Mouse (Mus musculus) kidney, embryonic 15.5 days (tissue): ENCODE results near the gene Grm4. TPM values are rescaled to one million over a fixed set of nuclear protein-coding genes. Genes with fewer than 3 reads are reported as not detected.
A peak's percentile ranks its signal among the peaks of the same experiment; 100 is the strongest.

Experiments used
- ATAC-seq: fragments of 200-750 bp; cut with Nextera tagmentation; replicated peaks from 2 replicates; pipeline ENCODE4 v1.8.0; 2017; ENCODE audit warnings: moderate TSS enrichment; ENCODE audit not compliant: low FRiP score
- H3K27ac ChIP-seq: fragments of 300-500 bp; sonication (generic); 2 replicates; pipeline ENCODE4 v1.5.1; 2015; ENCODE audit warnings: mild to moderate bottlenecking, inconsistent platforms
- H3K27me3 ChIP-seq: fragments of 300-500 bp; sonication (generic); 2 replicates; pipeline ENCODE4 v1.6.1; 2015; ENCODE audit warnings: inconsistent platforms
- H3K36me3 ChIP-seq: fragments of 300-500 bp; sonication (generic); 2 replicates; pipeline ENCODE4 v1.6.1; 2015; ENCODE audit warnings: inconsistent platforms
- H3K4me1 ChIP-seq: fragments of 300-500 bp; sonication (generic); 2 replicates; pipeline ENCODE4 v1.6.1; 2015; ENCODE audit warnings: inconsistent platforms
- H3K4me2 ChIP-seq: fragments of 300-500 bp; sonication (generic); 2 replicates; pipeline ENCODE4 v1.6.1; 2015; ENCODE audit warnings: moderate library complexity, mild to moderate bottlenecking, inconsistent platforms
- H3K4me3 ChIP-seq: fragments of 300-500 bp; sonication (generic); replicated peaks from 2 replicates; pipeline ENCODE4 v1.5.1; 2015; ENCODE audit warnings: mild to moderate bottlenecking, inconsistent platforms
- H3K9ac ChIP-seq: fragments of 300-500 bp; sonication (generic); 2 replicates; pipeline ENCODE4 v1.6.1; 2015; ENCODE audit warnings: mild to moderate bottlenecking, inconsistent platforms
- H3K9me3 ChIP-seq: fragments of 300-500 bp; sonication (generic); replicated peaks from 2 replicates; pipeline ENCODE4 v1.6.1; 2016; ENCODE audit warnings: inconsistent platforms
- WGBS: fragments of 180-500 bp; shearing (Covaris S2); methylation state at CpG from one replicate; pipeline ENCODE4 v1.1.7; 2015; ENCODE audit warnings: mixed read lengths; 5-methylcytosine and 5-hydroxymethylcytosine counted together
- polyA plus RNA-seq: library from polyadenylated mRNA; unstranded; fragments of >200 nt; fragmentation: Nextera tagmentation; extraction: Ambion mirVana; gene quantifications from 2 replicates; pipeline ENCODE4 v1.2.1, GENCODE M21; 2015

The Grm4 gene
- polyA plus RNA-seq, 1 experiment from 2014 or later = 1.2 TPM

DNA sequence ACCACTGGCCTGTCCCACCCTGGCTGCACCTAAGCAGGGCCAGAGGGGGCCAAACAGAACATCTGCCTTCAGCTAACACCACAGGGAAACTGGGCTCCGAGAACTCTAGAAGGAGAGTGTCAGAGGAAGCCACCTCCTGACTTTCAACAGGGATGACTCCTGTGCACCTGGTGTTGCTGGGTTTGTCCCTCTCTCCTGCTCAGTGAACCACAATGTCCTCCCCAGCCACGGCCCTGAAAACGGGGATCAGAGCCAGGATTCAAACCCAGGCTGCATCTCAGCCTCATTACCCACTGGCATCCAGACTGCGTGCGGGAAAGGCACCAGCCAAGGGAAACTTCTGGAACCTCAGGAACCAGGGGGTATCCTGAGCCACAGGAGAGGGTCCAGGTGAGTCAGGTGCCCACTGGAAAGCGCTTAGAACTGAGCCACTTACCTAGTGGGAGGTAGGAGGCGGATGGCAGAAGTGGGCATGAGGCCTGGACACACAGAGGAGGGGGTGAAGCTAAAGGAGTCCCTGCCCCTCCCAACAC is 26.1 kb downstream of the Grm4 start:
- H3K27me3 ChIP-seq = peaks cover 5% of the 10 kb centered on the region; the same call in 1 of the 2 replicates
- no peak overlapping the region for H3K9ac ChIP-seq
- H3K4me3 ChIP-seq = no peak overlapping the region
- WGBS = 74% methylated on average over 7 of the region's 7 CpGs
- no peak overlapping the region for H3K27ac ChIP-seq
- H3K4me2 ChIP-seq = no peak overlapping the region
- H3K36me3 ChIP-seq = no peaks in the 10 kb centered on the region
- peaks cover 3% of the 10 kb centered on the region; the same call in 1 of the 2 replicates for H3K4me1 ChIP-seq
- ATAC-seq = no peak
- no peaks in the 10 kb centered on the region for H3K9me3 ChIP-seq

DNA sequence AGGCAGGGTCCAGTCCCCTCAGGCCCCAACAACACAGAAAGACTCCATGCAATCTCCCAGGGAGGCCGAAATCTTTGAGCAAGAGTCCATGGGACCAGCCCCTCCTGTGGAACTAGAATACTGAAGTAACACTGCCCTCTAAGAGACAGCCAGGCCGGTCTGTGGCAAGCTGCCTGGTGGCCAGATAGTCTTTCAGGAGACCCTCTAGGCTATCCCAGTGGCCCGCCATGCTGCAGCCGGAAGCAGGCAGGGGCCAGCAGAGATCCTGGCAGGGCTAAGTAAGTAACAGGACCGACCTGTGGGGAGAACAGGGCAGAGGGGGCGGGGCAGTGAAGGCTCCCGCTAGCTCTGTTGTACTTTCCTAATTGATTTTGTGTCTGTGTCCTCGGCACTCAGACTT is 27.2 kb downstream of the Grm4 start:
- WGBS = 42% methylated on average over 8 of the region's 8 CpGs
- Histone ChIP-seq H3K27ac (no peak overlapping the region), H3K36me3 (no peaks in the 10 kb centered on the region), H3K9me3 (no peaks in the 10 kb centered on the region), H3K4me2 (no peak overlapping the region), H3K27me3 (no peaks in the 10 kb centered on the region), H3K9ac (no peak overlapping the region), H3K4me3 (no peak overlapping the region), H3K4me1 (peaks cover 3% of the 10 kb centered on the region; the same call in 1 of the 2 replicates)
- ATAC-seq = no peak

DNA sequence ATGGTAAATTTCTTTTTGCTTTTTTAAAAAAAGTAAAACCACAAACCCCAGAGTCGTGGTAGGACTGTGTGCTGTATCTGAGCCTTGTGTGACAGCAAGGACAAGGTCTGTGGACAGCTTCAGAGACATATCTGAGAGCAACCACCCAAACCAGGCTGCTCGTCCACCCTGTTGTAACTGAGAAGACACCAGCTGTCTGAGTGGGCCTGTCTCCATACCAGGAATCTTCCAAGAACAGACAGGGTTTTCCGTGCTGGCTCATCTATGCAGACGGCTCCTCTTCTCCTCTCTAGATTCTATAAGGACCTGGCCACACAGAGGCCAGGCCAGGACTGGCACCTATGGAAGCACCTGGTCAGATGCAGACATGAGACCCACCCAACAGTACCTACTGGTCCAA is 27.8 kb downstream of the Grm4 start:
- WGBS = 82% methylated on average over 4 of the region's 4 CpGs
- Histone ChIP-seq H3K9me3 (no peaks in the 10 kb centered on the region), H3K9ac (no peak overlapping the region), H3K4me2 (no peak overlapping the region), H3K27me3 (no peaks in the 10 kb centered on the region), H3K4me1 (peaks cover 5% of the 10 kb centered on the region; the same call in 1 of the 2 replicates), H3K36me3 (no peaks in the 10 kb centered on the region), H3K27ac (no peak overlapping the region), H3K4me3 (no peak overlapping the region)
- ATAC-seq = no peak

DNA sequence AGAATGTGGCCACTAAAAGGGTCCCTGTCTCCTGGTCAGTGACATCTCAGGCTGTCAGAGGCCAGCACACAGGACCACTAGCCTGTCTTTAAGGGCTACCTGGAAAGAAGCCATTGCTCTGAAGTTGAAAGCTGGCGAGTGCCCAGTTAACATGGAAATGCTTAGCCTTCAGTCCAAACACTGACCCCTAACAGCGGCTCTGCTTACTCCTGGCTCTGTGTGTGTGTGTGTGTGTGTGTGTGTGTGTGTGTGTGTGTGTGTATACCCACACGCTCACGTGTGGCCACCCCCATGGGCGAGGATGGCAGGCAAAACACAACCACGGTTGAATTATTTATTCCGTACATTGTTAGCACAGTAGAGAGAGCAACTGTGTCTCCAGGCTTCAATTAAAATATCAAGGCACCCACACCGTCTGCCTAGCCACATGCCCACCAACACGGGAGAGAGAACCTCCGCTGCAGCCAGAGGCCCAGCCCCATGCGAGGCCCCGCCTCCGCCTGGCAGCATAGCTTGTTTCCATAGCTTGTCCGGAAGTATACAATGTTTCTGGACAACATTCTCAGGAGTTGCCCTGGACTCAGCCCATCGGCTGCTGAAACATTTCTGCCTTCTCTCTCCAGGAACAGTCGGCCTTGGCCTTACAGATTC is 32.9 kb downstream of the Grm4 start:
- Histone ChIP-seq H3K4me2 (no peak overlapping the region), H3K4me1 (peaks cover 9% of the 10 kb centered on the region), H3K27me3 (peaks cover 14% of the 10 kb centered on the region; the same call in 1 of the 2 replicates), H3K4me3 (no peak overlapping the region), H3K9me3 (no peaks in the 10 kb centered on the region), H3K36me3 (no peaks in the 10 kb centered on the region), H3K9ac (no peak overlapping the region), H3K27ac (no peak overlapping the region)
- no peak for ATAC-seq
- WGBS = 74% methylated on average over 16 of the region's 16 CpGs

DNA sequence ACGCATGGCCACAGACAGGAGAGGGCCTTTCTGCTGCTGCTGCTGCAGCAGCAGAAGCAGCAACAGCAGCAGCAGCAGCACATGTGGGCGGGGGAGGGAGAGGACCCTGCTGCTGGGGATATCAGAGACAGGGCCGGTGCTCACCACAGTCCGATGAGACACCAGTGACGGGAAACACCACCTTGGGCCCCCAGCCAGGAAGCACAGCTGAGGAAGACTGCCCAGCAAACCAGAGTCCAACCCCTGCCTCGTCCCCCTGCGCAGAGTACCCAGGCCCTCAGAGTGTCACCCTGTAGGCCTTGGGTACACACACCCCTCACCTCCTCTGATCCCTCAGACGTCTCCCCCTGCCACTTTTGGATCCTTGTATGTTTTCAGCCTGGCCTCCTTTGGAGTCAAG is 35.3 kb downstream of the Grm4 start:
- peaks cover 12% of the 10 kb centered on the region for H3K4me1 ChIP-seq
- no peaks in the 10 kb centered on the region for H3K9me3 ChIP-seq
- peaks cover 14% of the 10 kb centered on the region; the same call in 1 of the 2 replicates for H3K27me3 ChIP-seq
- no peak for ATAC-seq
- WGBS = 35% methylated on average over 8 of the region's 8 CpGs
- H3K9ac ChIP-seq = no peak overlapping the region
- H3K36me3 ChIP-seq = no peaks in the 10 kb centered on the region
- H3K4me3 ChIP-seq = no peak overlapping the region
- no peak overlapping the region for H3K4me2 ChIP-seq
- no peak overlapping the region for H3K27ac ChIP-seq

DNA sequence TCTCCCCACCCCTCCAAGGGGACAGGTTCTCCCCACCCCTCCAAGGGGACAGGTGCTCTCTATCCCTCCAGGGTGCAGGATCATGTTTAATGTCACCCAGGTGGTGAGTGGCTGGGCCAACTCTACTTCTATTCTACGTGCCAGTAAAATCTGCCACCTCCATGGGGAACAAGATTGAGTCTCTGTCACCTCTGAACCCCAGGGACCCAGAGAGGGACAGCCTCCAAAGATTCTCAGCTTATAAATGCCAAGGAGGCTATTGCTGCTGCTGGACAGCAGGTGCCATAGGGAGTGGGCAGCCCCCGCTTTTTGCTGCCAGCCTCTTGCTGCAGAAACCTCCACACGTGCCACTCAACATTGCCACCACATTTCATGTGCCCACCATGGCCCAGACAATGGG is 37.6 kb downstream of the Grm4 start:
- no peaks in the 10 kb centered on the region for H3K9me3 ChIP-seq
- no peak overlapping the region for H3K4me3 ChIP-seq
- H3K4me2 ChIP-seq = no peak overlapping the region
- ATAC-seq = no peak
- WGBS = 71% methylated on average over 3 of the region's 3 CpGs
- H3K36me3 ChIP-seq = no peaks in the 10 kb centered on the region
- peaks cover 20% of the 10 kb centered on the region for H3K4me1 ChIP-seq
- peaks cover 14% of the 10 kb centered on the region; the same call in 1 of the 2 replicates for H3K27me3 ChIP-seq
- H3K27ac ChIP-seq = no peak overlapping the region
- H3K9ac ChIP-seq = no peak overlapping the region

DNA sequence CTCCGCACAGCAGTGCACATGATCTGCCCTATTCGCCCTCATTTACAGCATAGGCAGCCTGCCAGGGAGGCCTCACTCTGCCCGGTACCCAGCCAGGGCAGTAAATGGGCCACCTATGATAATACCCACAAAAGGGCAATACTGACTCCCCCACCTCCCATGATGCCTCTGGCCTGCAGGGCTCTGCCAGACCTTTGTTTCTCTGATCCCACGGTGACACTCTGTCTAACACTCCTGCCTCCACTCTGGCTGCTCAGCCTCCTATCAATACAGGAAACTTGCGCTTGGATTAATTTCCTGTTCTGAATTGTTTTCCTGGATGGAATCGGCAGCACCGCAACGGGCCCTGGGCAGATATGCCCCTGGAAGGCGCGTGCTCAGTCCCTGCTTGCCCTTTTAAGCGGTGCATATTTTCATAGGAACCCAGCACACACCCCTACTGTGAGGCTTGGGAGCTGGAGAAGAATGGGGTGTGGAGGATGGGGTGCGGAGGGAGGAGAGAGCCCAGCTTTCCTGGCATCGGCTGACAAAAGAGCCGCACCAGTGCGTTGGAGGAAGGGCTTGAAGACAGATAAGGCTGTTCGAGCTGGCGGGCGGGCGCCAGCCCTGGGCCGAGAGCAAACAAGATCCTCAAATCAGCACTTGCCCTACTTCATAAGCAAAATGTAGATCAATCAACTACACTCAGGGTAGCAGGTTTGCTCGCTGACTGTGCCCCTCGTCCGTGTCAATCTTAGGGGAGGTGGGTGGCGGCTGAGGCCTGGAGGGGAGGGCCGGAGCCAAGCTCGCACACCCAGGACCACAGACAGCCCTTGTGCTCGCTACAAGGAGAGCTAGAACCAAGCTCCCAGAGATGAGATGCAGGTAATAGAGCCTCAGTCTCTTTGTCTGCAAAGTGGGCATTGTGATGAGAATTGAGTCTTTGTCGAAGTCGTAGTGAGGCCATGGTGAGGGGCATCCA is 40.8 kb downstream of the Grm4 start:
- peaks cover 11% of the 10 kb centered on the region; the same call in 1 of the 2 replicates for H3K4me1 ChIP-seq
- H3K36me3 ChIP-seq = no peaks in the 10 kb centered on the region
- ATAC-seq = peak; percentile 40; the same call in 1 of the 2 replicates
- no peaks in the 10 kb centered on the region for H3K9me3 ChIP-seq
- H3K4me2 ChIP-seq = 0 out of 2 replicates have a peak overlapping the region, but pooled peaks have one; percentile 19
- 0 out of 2 replicates have a peak overlapping the region, but pooled peaks have one; percentile 4 for H3K27ac ChIP-seq
- 0 out of 2 replicates have a peak, but pooled peaks cover 8% of the 10 kb centered on the region for H3K27me3 ChIP-seq
- WGBS = 58% methylated on average over 29 of the region's 29 CpGs
- H3K9ac ChIP-seq = no peak overlapping the region
- H3K4me3 ChIP-seq = no peak overlapping the region

DNA sequence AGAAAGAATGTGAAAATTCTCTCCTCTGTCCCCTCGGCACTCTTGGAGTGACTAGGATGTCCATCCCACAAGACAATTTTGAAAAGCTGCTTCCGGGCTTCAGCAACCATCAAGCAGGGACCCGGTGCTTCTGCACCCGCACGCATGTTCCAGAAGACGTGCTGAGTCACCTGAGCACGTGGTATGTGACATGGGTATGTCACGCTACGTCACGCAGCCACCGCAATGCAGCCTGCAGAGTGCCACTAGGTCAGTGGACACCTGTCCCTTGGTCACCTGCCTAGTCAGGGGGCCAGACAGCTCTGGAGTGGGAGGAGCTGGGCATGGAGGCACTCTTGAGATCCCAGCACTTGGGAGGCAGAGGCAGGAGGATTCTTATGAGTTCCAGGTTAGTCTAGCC is 45.6 kb downstream of the Grm4 start:
- 93% methylated on average over 11 of the region's 11 CpGs for WGBS
- H3K9ac ChIP-seq = no peak overlapping the region
- no peak overlapping the region for H3K4me2 ChIP-seq
- H3K27me3 ChIP-seq = no peaks in the 10 kb centered on the region
- peaks cover 7% of the 10 kb centered on the region; the same call in 1 of the 2 replicates for H3K4me1 ChIP-seq
- no peaks in the 10 kb centered on the region for H3K36me3 ChIP-seq
- no peaks in the 10 kb centered on the region for H3K9me3 ChIP-seq
- no peak overlapping the region for H3K27ac ChIP-seq
- ATAC-seq = no peak
- H3K4me3 ChIP-seq = no peak overlapping the region

DNA sequence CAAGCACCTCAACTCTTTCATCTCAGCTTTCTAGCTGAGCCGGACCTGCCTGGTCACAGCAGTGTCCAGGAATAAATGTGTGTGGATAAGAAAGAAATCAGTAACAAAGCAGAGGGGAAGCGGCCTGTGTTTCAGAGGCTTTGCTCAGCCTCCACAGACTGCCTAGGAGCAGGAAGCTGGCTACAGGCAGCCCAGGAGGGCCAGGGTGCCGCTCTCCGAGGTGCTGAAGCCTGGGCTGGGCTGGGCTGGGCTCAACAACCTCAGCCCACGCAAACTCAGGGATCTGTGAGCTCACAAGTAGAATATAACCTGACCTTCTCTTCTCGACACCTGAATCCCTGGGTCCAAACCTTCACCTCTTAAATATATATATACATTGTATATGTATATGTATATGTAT is 54.6 kb downstream of the Grm4 start:
- WGBS = 21% methylated on average over 6 of the region's 6 CpGs
- Histone ChIP-seq H3K4me2 (no peak overlapping the region), H3K27me3 (no peaks in the 10 kb centered on the region), H3K9me3 (no peaks in the 10 kb centered on the region), H3K9ac (no peak overlapping the region), H3K4me1 (0 out of 2 replicates have a peak, but pooled peaks cover 3% of the 10 kb centered on the region), H3K27ac (no peak overlapping the region), H3K4me3 (no peak overlapping the region), H3K36me3 (no peaks in the 10 kb centered on the region)
- ATAC-seq = no peak; the same call in 1 of the 2 replicates

DNA sequence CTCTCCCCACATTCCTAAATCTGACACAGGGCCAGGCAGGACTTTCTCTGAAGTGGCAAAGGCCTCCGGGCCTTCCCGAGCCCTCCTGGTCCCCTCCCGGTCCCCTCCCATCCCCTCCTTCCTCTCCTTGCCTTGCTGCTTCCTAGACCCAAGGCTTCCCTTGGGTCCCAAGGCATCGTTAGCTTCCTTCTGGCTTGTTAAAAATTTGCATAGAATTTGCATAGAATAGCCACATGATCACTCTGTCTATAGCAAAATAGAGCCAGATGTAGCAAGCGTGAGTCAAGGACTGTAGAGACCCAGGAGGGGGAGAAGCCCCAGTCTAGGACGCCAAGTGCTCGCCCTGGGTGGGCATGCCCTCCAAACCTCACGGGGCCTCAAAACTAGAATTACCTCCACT is 55.3 kb downstream of the Grm4 start:
- Histone ChIP-seq H3K4me2 (no peak overlapping the region), H3K36me3 (no peaks in the 10 kb centered on the region), H3K27ac (no peak overlapping the region), H3K4me3 (no peak overlapping the region), H3K4me1 (0 out of 2 replicates have a peak, but pooled peaks cover 3% of the 10 kb centered on the region), H3K27me3 (no peaks in the 10 kb centered on the region), H3K9me3 (no peaks in the 10 kb centered on the region), H3K9ac (no peak overlapping the region)
- no peak for ATAC-seq
- WGBS = 78% methylated on average over 8 of the region's 8 CpGs

DNA sequence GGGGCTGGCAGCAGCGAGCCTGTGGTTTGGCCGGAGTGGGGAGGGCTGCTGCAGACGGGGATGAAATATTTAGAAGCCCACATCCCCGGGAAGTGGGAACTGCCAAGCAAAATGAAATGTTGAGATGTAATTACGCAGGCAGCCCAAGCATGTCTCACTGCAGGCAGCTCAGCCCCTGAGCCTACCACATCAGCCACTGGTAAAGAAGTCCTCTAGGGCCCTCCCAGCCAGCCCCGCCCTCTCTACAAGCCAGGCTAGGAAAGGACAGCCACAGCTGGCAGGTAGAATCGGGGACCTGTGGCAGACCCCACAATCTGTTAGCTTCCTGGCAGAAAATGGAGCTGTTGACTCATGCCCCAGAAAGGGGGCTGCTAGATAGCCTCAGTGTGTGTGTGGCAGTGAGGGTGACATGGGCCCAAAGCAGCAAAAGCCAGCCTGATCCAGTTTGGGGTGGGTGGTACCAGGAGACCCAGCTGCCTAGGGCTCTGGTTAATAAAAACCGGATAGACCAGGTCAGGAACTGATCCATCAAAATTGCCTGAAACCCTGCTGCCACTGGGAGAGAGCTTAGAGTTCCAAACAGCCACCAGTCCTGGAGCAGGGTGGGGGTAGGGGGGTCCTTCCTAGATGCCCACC is 56.8 kb downstream of the Grm4 start:
- no peaks in the 10 kb centered on the region for H3K27me3 ChIP-seq
- peak overlapping the region; percentile 65 for H3K27ac ChIP-seq
- no peak overlapping the region for H3K9ac ChIP-seq
- 40% methylated on average over 8 of the region's 8 CpGs for WGBS
- H3K36me3 ChIP-seq = no peaks in the 10 kb centered on the region
- H3K4me1 ChIP-seq = 0 out of 2 replicates have a peak, but pooled peaks cover 3% of the 10 kb centered on the region
- H3K9me3 ChIP-seq = no peaks in the 10 kb centered on the region
- H3K4me3 ChIP-seq = no peak overlapping the region
- no peak for ATAC-seq
- H3K4me2 ChIP-seq = no peak overlapping the region
